Mouse (Mus musculus): ENCODE measurements around the gene Col16a1.

Gene Col16a1

DNA sequence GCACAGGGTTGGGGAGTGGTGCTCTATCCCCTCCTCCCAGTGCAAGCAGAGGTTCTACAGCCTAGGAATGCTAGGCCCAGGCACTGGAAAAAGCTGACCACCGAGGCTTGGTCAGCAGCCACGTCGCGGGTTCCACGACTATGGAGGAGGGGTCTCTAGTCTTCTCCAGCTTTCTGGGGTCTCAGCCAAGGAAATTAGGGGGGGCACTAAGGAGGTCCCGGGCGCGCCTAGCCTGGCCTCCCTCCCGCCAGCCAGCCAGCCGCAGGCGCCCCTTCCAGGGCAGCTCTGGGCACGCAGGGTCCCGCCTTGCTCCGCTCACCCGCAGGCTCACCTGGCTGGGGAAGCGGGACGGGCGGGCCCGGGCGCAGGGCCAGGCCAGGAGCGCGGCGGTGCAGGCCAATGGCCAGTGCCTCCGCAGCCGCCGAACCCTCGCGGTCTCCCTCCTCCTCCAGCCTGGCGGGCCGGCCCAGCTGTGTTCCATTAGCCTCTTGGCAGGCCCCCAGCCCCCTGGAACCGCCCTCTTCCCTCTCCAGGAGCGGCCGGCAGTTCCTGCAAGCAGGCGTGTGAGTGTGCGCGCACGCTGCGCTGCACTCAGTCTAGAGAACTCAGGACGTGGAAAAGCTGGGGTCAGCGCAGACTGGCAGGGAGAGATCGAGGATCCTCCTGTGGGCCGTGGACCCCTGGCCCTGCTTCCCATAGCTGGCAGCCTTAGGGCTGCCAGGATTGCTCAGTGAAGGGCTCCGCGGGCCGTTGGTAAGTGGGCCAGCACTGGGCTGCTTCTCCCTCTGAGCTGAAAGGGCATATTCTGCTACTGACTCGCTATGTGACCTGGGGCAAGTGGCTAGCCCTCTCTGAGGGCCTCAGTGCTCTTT lies at the start of gene Col16a1:
Col16a1 (plus strand) TSS at position 510 of the 872 bp plus-strand sequence.
- no peak for DNase-seq (ENCODE audit: low spot score)

DNA sequence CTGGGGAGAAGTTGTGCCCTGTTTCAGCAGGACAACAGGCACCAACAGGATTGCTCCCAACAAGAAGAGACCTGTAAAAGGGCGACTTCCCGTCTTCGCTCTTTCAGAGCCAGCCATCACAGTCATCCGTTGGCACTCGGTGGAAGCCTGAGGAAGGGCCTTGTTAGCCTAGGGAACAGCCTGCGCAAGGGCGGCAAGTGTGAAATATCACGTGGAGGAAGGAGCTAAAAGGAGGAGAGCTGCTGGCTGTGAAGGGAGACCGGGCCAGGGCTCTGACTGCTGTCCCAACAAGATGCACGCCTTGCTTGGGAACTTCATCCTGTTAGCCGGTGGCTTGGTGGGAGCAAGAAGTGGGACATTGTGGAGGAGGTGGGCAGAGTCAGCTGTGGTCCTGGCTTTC lies 49.5 kb upstream of the Col16a1 start:
- DNase-seq (ENCODE audit: low spot score), result no peak

DNA sequence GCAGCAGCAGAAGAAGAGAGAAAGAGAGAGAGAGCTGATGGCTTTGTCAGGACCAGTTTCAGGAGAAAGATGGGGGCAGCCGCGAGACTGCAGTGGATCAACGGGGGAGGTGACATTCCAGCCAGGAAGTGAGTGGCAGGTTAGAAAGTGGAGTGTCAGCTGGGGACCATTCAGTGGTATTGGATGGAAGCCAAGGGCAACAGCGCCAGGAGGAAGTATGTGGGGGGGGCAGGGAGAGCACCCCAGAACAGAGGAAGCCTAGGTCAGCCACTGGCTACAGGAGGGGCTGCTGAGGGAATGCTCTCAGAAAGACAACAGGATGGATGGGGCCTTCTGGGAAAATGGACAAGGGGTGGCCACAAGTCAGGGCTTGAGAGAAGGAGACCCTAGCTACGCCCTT lies 45.9 kb upstream of the Col16a1 start:
- DNase-seq (ENCODE audit: low spot score), result no peak

DNA sequence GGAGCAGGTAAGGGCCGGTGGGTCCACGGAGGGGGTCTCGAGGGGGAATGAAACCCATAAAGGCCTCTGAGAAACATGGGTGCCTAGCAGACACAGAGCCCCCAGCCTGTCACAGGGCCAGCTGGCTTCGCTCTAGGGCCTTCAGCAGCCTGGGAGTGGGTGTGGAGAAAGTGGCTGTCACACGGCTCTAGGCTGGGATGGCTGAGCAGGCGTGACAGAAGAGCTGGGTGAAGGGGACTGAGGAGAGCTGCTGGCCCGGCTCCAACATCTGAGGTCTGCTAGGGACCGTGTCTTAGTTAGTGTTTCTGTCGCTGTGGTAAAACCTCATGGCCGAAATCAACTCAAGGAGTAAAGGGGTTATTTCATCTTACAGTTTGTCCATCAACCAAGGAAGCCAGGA lies 45.5 kb upstream of the Col16a1 start:
- no peak for DNase-seq (ENCODE audit: low spot score)

DNA sequence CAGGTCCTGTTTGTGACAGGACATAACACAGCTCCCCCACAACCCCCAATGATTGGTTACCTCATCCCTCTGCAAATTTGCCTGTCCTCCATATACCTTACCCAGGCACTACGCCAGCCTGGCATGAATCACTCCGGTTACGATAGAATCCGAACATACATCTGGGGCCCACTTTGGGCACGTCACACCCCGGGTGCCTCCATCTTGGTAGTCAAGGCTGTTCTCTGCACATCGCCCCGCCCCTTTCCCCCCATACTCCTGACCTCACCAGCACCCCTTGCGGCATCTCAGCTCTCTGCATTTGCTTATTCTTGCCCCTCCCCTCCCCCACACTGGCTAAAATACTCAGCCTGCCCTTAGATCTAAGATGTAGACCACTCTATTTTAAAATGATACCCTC lies 42.0 kb upstream of the Col16a1 start:
- no peak for DNase-seq (ENCODE audit: low spot score)

DNA sequence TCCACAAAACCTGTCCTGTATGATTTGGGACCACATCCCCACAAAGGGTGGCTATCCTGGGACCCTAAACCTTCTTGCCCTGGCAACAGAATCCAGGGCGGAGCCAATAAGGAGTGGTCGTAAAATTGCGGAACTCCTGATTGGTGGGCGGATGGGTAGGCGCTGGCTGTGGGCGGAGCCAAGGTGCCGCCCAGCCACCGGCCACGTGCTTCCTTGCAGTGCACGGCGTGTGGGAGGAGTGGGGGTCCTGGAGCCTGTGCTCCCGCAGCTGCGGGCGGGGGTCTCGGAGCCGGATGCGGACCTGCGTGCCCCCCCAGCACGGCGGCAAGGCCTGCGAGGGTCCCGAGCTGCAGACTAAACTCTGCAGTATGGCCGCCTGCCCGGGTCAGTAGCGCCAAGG lies 41.1 kb upstream of the Col16a1 start:
- no peak for DNase-seq (ENCODE audit: low spot score)

DNA sequence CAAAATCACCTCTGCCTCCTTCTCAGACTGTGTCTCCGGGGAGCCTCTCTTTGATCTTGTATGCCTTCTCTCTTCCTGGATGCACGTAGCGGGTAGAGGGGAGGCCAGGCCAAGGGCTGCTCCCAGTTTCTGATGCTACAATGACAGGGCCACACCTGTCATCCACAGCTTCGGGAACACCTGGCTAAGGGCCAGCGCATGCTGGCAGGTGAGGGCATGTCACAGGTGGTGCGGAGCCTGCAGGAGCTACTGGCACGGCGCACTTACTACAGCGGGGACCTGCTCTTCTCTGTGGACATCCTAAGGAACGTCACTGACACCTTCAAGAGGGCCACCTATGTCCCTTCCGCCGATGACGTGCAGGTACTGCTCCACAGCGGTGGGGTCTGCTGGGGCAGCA lies 38.6 kb upstream of the Col16a1 start:
- DNase-seq (ENCODE audit: low spot score), result no peak

DNA sequence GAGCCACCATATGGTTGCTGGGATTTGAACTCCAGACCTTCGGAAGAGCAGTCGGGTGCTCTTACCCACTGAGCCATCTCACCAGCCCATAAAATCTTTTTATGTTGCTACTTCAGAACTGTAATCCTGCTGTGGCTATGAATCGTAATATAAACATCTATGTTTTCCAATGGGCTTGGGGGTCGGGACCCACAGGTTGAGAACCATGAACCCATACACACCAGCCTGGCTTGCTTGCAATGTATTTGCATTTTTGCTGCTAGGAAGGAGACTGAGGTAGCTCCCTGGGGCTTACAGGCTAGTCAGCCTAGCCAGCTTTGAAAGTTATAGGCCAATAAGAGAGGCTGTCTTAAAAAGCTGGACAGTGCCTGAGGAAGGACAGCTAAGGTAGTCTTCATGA lies 36.9 kb upstream of the Col16a1 start:
- DNase-seq (ENCODE audit: low spot score), result no peak

DNA sequence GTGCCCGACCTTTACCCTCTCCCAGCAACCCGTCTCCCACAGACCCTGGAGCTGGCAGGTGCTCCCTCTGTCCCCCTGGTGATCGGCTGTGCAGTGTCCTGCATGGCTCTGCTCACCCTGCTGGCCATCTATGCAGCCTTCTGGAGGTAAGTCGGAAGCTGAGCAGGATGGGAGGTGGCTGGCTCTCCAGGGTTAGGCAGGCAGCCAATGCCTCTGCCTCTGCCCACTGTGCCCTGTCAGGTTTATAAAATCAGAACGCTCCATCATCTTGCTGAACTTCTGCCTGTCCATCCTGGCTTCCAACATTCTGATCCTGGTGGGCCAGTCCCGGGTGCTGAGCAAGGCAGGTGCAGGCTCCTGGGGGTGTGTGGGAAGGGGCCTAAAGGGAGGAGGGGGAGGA lies 35.4 kb upstream of the Col16a1 start:
- DNase-seq (ENCODE audit: low spot score), result no peak

DNA sequence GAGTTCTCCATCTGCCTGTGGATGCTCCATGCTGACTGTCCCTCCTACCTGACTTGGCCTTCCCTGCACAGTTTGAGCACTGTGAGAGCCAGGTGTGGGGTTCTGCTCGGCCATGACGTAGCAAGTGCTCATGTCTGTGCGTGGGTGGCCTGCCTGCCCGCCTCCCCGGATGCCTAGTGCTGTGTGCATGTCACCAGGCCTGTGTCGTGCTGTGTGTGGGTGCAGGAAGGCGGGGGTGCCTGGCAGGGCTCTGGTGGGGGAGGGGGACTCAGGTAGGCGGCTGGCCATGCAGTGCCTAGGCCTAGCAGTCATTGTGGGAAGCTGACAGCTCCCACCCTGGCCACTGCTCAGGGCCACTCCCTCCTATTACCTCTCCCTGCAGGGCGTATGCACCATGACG lies 34.5 kb upstream of the Col16a1 start:
- no peak for DNase-seq (ENCODE audit: low spot score)

DNA sequence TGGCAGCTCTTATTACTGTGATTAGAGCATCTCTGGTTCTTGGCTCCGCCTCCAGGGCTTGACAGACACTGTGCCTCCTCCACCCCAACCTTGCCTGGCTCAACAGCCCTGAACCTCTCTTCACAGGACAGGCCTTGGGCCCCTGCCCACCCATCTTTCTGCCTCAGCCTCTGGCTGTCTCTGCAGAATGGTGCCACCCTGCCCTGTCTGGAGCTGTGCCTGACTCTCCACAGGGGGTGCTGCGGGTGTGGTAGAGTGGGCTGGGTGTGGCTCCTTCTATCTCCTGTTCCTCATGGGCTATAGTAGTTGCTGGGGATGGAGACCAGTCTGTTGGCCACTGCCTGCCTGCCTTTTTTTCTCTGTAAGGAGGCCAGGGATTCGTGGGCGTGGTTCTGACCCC lies 31.6 kb upstream of the Col16a1 start:
- DNase-seq (ENCODE audit: low spot score), result no peak

DNA sequence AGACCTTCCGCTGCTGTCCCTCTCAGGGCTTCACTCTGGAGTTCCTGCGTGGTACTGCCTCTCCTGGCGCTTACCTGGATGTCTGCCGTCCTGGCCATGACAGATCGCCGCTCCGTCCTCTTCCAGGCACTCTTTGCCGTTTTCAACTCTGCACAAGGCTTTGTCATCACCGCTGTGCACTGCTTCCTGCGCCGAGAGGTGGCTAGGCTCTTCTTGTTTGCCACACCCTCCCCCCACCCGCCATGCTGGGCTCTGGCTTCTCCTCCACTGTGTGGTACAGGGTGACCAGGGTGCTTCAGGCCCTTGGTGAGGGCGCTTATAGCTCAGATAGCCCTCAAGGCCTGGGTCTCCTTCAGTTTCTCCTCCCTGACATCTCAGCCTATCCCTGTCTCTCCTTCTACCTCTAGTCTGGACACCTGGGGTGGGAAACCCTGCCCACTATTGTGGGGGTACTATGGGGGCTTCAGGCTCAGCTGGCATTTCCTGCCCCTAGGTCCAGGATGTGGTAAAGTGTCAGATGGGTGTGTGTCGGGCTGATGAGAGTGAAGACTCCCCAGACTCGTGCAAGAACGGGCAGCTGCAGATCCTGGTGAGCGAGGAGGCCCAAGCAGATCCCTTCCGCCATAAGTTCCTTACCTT lies 30.5 kb upstream of the Col16a1 start:
- no peak for DNase-seq (ENCODE audit: low spot score)

DNA sequence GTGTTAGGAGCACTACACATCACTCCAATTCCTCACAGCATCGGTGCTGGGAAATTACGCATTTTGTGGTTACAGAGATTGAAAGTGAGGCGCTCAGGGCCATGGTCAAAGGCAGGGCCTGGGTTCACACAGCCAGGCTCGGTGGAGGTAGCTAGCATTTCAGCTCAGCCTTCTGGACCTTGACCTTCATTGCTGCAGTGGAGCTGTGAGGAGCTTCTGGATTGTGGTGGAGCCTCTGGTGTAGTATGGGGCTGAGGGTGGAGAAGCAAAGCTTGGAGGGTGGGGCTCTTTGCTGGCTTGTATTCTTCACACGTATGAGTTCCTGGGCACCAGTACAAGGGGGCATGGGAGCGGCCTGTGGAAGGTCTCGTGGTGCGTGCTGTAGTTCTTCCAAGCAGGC lies 24.7 kb upstream of the Col16a1 start:
- DNase-seq (ENCODE audit: low spot score), result no peak

DNA sequence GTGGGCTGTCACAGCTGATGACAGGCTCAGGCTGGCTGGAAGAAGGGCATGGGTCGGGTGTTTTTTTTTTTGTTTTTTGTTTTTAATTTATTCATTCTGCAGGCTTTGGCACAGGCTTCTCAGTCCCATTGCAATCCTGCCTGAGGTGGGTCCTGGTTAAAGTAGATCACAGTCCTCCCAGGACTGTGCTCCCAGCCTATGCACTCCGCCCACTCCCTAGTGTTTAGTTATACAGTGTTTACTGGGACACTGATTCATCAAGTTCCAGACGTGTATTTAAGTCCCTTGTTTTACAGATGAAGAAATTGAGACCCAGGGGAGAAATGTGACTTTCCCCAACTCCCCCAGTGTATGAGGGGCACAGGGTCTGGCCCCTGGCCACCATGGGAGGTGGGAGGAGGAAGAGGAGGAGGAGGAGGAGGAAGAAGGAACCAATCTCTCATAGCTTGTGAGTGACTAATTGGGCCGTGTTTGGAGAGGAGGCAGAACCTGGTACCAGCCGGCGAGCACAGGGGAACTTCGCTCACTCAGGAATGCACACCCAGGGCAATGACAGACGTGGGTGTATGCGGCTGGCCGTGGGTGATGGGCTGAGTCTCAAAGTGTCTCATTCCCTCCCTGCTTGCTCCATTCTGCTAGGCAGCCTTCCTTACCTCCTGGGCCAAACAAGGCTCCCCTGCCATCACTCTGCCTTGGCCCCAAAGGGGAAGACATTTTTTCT lies 24.0 kb upstream of the Col16a1 start:
- DNase-seq (ENCODE audit: low spot score), result no peak

DNA sequence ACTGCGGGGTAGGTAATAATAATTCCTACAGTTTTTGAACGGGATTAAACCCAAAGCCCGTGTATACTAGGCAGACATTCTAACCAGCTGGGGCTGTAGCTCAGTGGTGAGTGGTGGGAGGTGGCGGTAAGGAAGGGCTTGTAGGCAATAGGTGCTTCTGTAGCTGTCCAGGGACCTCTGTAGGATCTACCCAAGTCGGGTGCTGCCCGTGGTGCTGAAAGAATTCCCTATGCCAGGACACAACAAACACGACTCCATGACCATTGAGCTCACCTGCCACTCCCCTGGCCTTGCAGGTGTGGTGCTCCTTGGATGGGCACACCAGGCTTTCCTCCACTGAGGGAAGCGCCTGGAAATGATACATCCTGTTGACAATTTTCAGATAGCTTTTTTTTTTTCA lies 22.1 kb upstream of the Col16a1 start:
- DNase-seq (ENCODE audit: low spot score), result no peak

DNA sequence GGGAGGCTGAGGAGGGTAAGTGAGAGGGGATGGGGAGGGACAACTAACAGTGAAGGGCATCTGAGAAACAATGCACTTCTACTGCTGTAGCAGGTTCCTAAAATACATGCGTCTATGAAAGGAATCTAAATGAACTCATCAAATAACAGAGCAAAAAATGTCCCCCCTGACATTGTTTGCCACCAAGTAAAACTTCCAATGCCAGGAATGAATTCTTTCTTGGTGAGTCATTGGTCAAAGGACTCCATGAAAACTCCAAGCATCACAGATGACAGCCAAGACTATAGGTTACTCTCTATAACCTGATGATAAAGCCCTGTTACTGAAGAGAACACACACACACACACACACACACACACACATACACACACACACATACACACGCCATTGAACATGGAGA lies 16.5 kb upstream of the Col16a1 start:
- no peak for DNase-seq (ENCODE audit: low spot score)

DNA sequence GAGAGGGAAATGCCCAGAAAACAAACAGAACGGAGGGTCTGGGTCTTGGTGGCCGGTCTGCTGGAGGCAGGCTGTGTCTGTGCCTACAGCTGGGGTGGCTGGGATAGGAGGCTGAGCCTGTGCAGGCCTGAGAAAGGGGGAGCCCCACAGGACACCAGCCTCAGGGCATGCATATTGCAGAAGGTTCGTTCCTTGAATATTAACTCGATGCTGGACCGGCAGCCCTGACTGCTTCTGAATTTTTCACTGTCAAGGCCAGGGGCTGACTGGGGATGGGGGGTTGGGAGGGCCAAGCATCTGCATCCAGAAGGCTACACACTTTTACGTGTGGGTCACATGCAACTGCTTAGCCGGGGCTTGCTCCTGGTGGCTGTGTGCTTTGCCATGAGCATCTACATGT lies 14.1 kb upstream of the Col16a1 start:
- no peak for DNase-seq (ENCODE audit: low spot score)

DNA sequence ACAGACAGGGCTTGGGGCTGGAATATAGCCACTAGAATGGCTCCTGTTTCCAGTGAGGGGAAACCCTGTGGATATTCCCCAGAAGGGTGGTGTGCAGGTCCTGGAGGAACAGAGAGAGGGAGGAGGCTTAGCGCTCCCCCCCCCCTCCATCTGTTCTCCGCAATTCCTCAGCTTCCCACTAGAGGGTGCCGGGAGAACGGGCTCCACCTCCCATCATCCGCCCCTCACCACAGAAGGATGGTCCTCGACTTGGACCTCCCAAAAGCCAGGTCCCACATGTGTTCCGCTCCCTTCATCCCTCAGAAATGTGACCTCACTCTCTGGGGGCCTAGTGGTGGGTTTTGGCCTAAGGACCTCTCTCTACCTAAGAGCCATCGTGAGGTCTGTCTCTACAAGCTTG lies 11.5 kb upstream of the Col16a1 start:
- no peak for DNase-seq (ENCODE audit: low spot score)

DNA sequence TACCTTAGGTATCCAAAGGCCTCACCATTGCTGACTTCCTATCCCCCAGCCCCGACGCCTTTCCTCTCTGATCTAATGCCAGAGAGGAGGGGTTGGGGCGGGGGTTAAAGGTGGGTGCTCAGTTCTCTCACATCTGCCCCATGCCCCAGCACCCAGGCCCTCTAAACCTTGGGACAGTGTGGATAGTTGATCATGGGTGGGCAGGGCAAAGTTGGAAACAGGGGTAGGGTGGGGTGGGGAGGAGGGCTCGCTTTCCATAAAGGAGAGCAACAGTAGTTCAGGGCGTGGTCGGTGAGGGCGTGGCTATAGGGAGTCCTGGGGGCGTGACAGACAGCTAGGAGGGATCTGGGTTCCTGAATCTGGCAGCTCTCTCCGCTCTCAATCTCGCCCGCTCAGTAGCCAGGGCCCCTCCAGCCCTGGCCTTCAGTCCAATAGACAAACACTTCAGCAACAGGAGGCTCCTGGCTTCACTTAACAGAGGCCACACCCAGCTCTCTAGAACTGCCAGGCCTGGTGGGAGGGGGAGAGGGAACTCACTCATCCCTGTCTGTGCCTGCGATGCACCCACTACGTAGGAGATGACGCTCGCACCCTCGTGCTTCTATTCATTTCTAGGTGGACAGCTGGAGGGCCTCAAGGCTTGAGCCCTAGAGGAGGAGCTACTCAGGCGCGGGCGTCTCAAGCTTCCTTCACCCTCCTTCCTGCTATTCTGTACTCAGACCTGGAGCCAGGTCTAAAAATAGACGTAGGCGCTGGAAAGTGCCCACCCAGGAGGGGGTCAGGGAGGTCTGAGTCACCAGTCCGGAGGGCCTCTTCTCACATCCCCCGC lies 10.9 kb upstream of the Col16a1 start:
- no peak for DNase-seq (ENCODE audit: low spot score)

DNA sequence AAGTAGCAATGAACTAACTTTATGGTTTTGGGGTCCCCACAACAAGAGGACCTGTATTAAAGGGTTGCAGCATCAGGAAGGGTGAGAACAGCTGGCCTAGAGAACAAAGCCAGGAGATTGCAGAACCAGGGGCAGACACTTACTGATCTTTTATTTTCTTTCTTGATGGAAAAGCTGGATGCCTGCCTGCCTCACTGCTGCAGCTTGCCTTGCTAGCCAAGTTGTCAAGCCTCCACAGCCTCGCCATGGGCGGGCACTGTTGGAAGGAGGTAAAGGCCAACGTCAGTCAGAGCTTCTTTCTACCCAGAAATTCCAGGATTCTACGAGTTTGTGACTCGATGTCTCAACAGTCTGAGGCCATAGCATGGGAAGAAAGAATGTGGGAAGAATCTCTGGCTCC lies 8.3 kb upstream of the Col16a1 start:
- DNase-seq (ENCODE audit: low spot score), result no peak

DNA sequence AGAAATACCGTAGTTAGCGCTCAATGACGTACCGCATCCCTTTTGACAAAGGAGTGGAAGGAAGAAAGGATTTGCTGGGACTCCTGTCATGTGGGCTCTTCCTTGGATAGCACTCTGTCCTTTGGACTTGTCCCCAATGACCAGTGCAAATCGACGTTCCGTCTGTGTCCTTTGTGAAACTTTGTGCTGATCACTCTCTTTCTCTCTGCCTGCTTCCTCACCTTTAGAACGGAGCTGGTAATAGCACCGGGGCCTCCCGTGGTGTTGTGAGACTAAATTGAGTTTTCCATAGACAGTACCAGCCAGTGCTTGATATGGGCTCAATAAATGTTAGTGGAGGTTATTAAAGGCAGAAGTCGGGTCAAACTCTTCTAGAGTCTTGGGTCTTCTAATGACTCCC lies 6.6 kb upstream of the Col16a1 start:
- no peak for DNase-seq (ENCODE audit: low spot score)

DNA sequence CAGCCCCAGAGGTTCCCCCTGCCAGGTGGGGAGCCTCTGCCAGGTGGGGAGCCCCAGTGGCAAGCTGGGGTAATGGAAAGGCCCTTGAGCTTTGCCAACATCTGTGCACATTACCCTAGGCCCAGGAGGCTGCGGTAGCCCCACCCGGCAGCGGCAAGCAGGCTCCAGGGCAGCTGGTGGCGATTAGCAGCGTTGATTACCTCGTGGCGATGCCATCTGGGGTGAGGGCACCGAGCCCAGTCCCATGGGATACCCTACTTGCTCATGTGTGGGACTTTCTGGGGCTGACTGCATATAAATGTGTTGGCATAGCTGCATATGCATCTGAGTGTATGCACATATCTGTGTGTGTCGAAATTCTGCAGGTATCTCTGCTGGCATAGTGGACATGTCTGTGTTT lies 3.4 kb upstream of the Col16a1 start:
- no peak for DNase-seq (ENCODE audit: low spot score)

All from spleen, adult 12 weeks (tissue).